Comparison of ENCODE assay signal across 10 mouse cellular contexts in the genomic region with DNA sequence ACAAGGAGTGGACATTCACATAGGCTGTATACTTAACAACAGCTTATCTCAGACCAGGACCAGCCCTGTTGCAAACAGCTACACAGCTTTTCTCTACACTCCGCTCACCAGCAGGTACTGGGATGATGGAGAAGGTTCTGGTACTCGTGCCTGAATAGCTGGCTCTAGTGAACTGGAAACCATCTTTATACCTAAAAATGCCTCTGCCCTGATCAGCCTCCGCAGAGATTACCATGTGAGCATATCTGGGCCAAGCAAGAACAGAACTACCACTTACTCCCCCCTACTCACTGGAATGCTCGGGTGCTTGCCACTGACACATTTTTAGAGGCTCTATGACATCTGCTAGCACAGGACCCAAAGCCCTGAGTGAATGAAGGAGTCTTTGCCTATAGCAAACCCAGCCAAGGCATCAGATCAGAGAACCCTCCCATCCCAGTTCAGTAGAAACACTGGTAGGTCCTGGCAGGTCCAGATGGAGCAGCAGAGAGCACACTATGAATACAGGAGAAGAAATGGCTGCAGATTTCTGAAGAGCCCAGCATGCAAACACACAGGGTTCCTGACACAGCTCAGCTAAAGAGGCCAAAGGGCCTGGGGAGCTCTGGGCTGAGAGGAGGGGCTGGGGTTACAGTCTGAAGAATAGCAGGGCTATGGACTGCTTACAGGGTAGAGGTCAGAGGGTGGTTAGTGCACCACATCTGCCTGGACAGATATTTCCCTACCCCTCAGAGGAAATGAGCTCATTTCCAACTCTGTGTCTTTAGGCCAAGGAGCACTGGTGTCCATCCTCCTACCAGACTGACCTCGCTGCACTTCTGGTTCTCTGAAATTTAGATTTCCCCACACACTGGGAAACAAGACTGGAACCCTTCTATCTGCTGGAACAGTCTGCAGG. TPM values are rescaled to one million over a fixed set of nuclear protein-coding genes. Genes with fewer than 3 reads are reported as not detected.
DNase-seq lines count a peak whose midpoint lies in the region; ATAC-seq and TF ChIP-seq lines count a peak whose summit lies in the region.
"Had no signal": no experiment of that assay in that cellular context is flagged by ENCODE, and none has a peak within 500 bp of the region (broad histone marks: within the 10 kb centered on the region; RNA-seq: fewer than 3 reads in every experiment).

No protein-coding gene starts in this region.

- DNase-seq in cerebellum, adult 11 months, result peak; percentile 32
- no peak for DNase-seq in cerebellum, adult 9-10 months
- DNase-seq in left cerebral cortex, adult 2 months (ENCODE audit: extremely low spot score in 1 of 2, low spot score in 2 of 2), result no peak
- no peak for DNase-seq in left cerebral cortex, postnatal 14 days (ENCODE audit: low spot score in 2 of 2)
- no peak for DNase-seq in thymus, postnatal 4 days
- DNase-seq in layer of hippocampus, postnatal 25 days (ENCODE audit: extremely low spot score in 1 of 2, low spot score in 1 of 2), result no peak
- DNase-seq: embryo, embryonic 11 days had no signal

- no peaks in the 10 kb centered on the region for H3K27me3 ChIP-seq in liver, embryonic 15.5 days
- H3K27me3 ChIP-seq: midbrain, embryonic 12.5 days had no signal

- no peaks in the 10 kb centered on the region for H3K9me3 ChIP-seq in liver, embryonic 15.5 days (replicated peaks)
- H3K9me3 ChIP-seq: midbrain, embryonic 12.5 days had no signal

- peak overlapping the region; percentile 77 for H3K27ac ChIP-seq in left cerebral cortex, adult 2 months
- peak overlapping the region; percentile 56; the same call in 1 of the 2 replicates for H3K27ac ChIP-seq in cortical plate, adult 2 months (ENCODE audit: insufficient read depth, low read length)
- H3K27ac ChIP-seq in liver, embryonic 15.5 days (replicated peaks), result peak overlapping the region; percentile 33; the same call in 1 of the 2 replicates
- H3K27ac ChIP-seq: midbrain, embryonic 12.5 days had no signal

- 0 out of 2 replicates have a peak, but pooled peaks cover 2% of the 10 kb centered on the region for H3K36me3 ChIP-seq in liver, embryonic 15.5 days (replicated peaks)

- TF ChIP-seq POLR2A in cortical plate, adult 2 months (IDR thresholded peaks at IDR 0.05; ENCODE audit: extremely low read depth, insufficient read depth, low read length), result no peak

- H3K4me1 ChIP-seq in cortical plate, adult 2 months (ENCODE audit: control insufficient read depth, insufficient read depth, low read length), result peaks cover 9% of the 10 kb centered on the region
- H3K4me1 ChIP-seq in liver, embryonic 15.5 days (replicated peaks), result peaks cover 50% of the 10 kb centered on the region

- no peak overlapping the region for H3K4me3 ChIP-seq in left cerebral cortex, adult 2 months
- no peak overlapping the region for H3K4me3 ChIP-seq in cortical plate, adult 2 months (ENCODE audit: insufficient read depth, low read length)
- H3K4me3 ChIP-seq in liver, embryonic 15.5 days (replicated peaks), result no peak overlapping the region
- H3K4me3 ChIP-seq: midbrain, embryonic 12.5 days had no signal

- H3K4me2 ChIP-seq in liver, embryonic 15.5 days, result no peak overlapping the region
- H3K4me2 ChIP-seq: midbrain, embryonic 12.5 days had no signal

- TF ChIP-seq CTCF in left cerebral cortex, adult 2 months (IDR thresholded peaks at IDR 0.05), result peak; percentile 31
- 0 out of 2 replicates have a peak, but pooled peaks have one; percentile 3 for TF ChIP-seq CTCF in cortical plate, adult 2 months (IDR thresholded peaks at IDR 0.05; ENCODE audit: extremely low read depth, insufficient read depth, low read length)

- 77% methylated on average over 5 of the region's 5 CpGs for WGBS in liver, embryonic 15.5 days (ENCODE audit: insufficient replicate concordance)

- no peak overlapping the region for H3K9ac ChIP-seq in liver, embryonic 15.5 days
- H3K9ac ChIP-seq: midbrain, embryonic 12.5 days had no signal

- intact Hi-C loops in left cerebral cortex, adult 2 months (cut with DNase I), result no loop called here
- intact Hi-C loops in left cerebral cortex, postnatal 14 days (cut with DNase I), result no loop called here

- ATAC-seq in liver, embryonic 15.5 days (ENCODE audit: insufficient read depth), result peak; percentile 29; the same call in 1 of the 2 replicates

RNA-seq across cellular contexts. Expression of gene Fam53b, which starts 14.3 kb away (rescaled TPM):
- 10 to 100 TPM; 57.1 to 75.2 TPM for total RNA-seq in left cerebral cortex, adult 2 months (2021)
- total RNA-seq in left cerebral cortex, postnatal 14 days (2021), result 10 to 100 TPM; 24.8 to 27.8 TPM
- polyA plus RNA-seq in cortical plate, adult 2 months (2012; rRNA removed), result 21.4 and 21.9 TPM in 2 replicates
- 25.5 and 28.0 TPM in 2 replicates for polyA plus RNA-seq in liver, embryonic 15.5 days (2015; fragmentation: Nextera tagmentation; extraction: Ambion mirVana)
- total RNA-seq in layer of hippocampus, postnatal 25 days (2021), result 10 to 100 TPM; 34.6 to 40.9 TPM

RNA-seq across cellular contexts. Expression of gene Eef1akmt2, which starts 53.1 kb away (rescaled TPM):
- 10 to 100 TPM; 33.2 to 33.8 TPM for total RNA-seq in left cerebral cortex, adult 2 months (2021)
- total RNA-seq in left cerebral cortex, postnatal 14 days (2021), result 10 to 100 TPM; 29.3 to 31.2 TPM
- 34.7 and 36.9 TPM in 2 replicates for polyA plus RNA-seq in cortical plate, adult 2 months (2012; rRNA removed)
- polyA plus RNA-seq in liver, embryonic 15.5 days (2015; fragmentation: Nextera tagmentation; extraction: Ambion mirVana), result 15.6 and 17.2 TPM in 2 replicates
- 10 to 100 TPM; 29.1 to 38.7 TPM for total RNA-seq in layer of hippocampus, postnatal 25 days (2021)

RNA-seq across cellular contexts. Expression of gene Abraxas2, which starts 59.7 kb away (rescaled TPM):
- 10 to 100 TPM; 26.6 to 27.6 TPM for total RNA-seq in left cerebral cortex, adult 2 months (2021)
- 10 to 100 TPM; 24.9 to 28.2 TPM for total RNA-seq in left cerebral cortex, postnatal 14 days (2021)
- polyA plus RNA-seq in cortical plate, adult 2 months (2012; rRNA removed), result 24.0 and 25.1 TPM in 2 replicates
- 11.9 and 13.9 TPM in 2 replicates for polyA plus RNA-seq in liver, embryonic 15.5 days (2015; fragmentation: Nextera tagmentation; extraction: Ambion mirVana)
- 10 to 100 TPM; 25.5 to 27.0 TPM for total RNA-seq in layer of hippocampus, postnatal 25 days (2021)
